Mouse (Mus musculus): Measurements from ENCODE around the gene Tcp11.

DNA sequence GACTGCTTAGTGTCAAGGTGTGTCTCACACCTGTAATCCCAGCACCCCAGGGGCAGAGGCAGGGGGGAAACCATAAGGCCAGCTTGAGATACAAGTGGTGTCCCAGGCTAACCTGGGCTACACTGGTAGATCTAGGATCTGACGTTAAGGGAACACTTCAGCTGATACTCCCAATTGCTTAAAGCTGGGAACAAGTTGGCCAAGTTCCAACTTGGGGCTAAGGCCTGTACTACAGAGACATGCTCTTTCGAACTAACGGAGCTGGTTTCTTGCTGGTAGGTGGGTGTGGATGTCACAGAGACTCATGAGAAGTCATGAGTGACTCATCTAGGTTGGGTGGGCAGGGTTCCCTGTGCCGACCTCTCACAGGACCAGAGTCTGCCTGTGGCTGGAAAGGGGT lies 13.1 kb downstream of the Tcp11 start:
- TF ChIP-seq CTCF (IDR thresholded peaks at IDR 0.05; ENCODE audit: borderline replicate concordance, insufficient read depth, low read depth, low read length) (no peak), POLR2A (IDR thresholded peaks at IDR 0.05; ENCODE audit: borderline replicate concordance, insufficient read depth, low read length) (no peak)

All from cerebellum, adult 2 months (tissue).